In genomic region chr12:24831964-24832427, GRCm38 (mm10) we compare ENCODE assay signal across 7 mouse cellular contexts. TPM values are rescaled to one million over a fixed set of nuclear protein-coding genes. Genes with fewer than 3 reads are reported as not detected.
DNase-seq lines count a peak whose midpoint lies in the region; ATAC-seq lines count a peak whose summit lies in the region.

No protein-coding gene starts in this region.

- intact Hi-C loops in left cerebral cortex, postnatal 14 days (cut with DNase I): loop anchor here (5.0 kb wide), 1 partner anchor 115 kb away; no protein-coding TSS in a partner anchor

- no peaks in the 10 kb centered on the region for H3K27me3 ChIP-seq in embryonic facial prominence, embryonic 10.5 days (replicated peaks; ENCODE audit: low read depth, poor library complexity, severe bottlenecking)
- no peaks in the 10 kb centered on the region for H3K27me3 ChIP-seq in hindbrain, embryonic 14.5 days (ENCODE audit: control insufficient read depth, insufficient read depth, low read length)
- no peaks in the 10 kb centered on the region for H3K27me3 ChIP-seq in midbrain, embryonic 10.5 days (ENCODE audit: low read depth, poor library complexity, severe bottlenecking)

- no peaks in the 10 kb centered on the region for H3K9me3 ChIP-seq in embryonic facial prominence, embryonic 10.5 days
- no peaks in the 10 kb centered on the region for H3K9me3 ChIP-seq in hindbrain, embryonic 14.5 days (ENCODE audit: control insufficient read depth, low read length)
- no peaks in the 10 kb centered on the region for H3K9me3 ChIP-seq in midbrain, embryonic 10.5 days (replicated peaks)

- peak overlapping the region; percentile 95 for H3K4me3 ChIP-seq in embryonic facial prominence, embryonic 10.5 days
- H3K4me3 ChIP-seq in hindbrain, embryonic 14.5 days (replicated peaks; ENCODE audit: low read length): peak overlapping the region; percentile 93
- peak overlapping the region; percentile 83 for H3K4me3 ChIP-seq in midbrain, embryonic 10.5 days

- under 1% methylated on average over 32 of the region's 32 CpGs for WGBS in embryonic facial prominence, embryonic 10.5 days
- under 1% methylated on average over 32 of the region's 32 CpGs for WGBS in hindbrain, embryonic 14.5 days
- WGBS in midbrain, embryonic 10.5 days: under 1% methylated on average over 32 of the region's 32 CpGs

- peak; percentile 12 to 14 for DNase-seq in left cerebral cortex, postnatal 14 days (ENCODE audit: low spot score in 2 of 2)
- DNase-seq in left cerebral cortex, adult 11 months (ENCODE audit: low spot score): no peak
- DNase-seq in Muller cell, postnatal 12 days (ENCODE audit: inconsistent ontology term): peak; percentile 20
- DNase-seq in embryonic facial prominence, embryonic 10.5 days (ENCODE audit: low spot score): no peak
- no peak for DNase-seq in hindbrain, embryonic 14.5 days (ENCODE audit: low spot score)
- DNase-seq in midbrain, embryonic 10.5 days (ENCODE audit: low spot score): no peak

- H3K4me1 ChIP-seq in embryonic facial prominence, embryonic 10.5 days: peaks cover 40% of the 10 kb centered on the region
- peaks cover 45% of the 10 kb centered on the region for H3K4me1 ChIP-seq in hindbrain, embryonic 14.5 days (replicated peaks; ENCODE audit: control insufficient read depth, insufficient read depth, low read length)
- peaks cover 47% of the 10 kb centered on the region for H3K4me1 ChIP-seq in midbrain, embryonic 10.5 days

- H3K27ac ChIP-seq in embryonic facial prominence, embryonic 10.5 days (replicated peaks): peak overlapping the region; percentile 99
- H3K27ac ChIP-seq in hindbrain, embryonic 14.5 days: peak overlapping the region; percentile 97
- H3K27ac ChIP-seq in midbrain, embryonic 10.5 days (replicated peaks): peak overlapping the region; percentile 99

- H3K36me3 ChIP-seq in embryonic facial prominence, embryonic 10.5 days (replicated peaks): no peaks in the 10 kb centered on the region
- H3K36me3 ChIP-seq in hindbrain, embryonic 14.5 days (replicated peaks; ENCODE audit: control insufficient read depth, insufficient read depth): no peaks in the 10 kb centered on the region
- no peaks in the 10 kb centered on the region for H3K36me3 ChIP-seq in midbrain, embryonic 10.5 days

- H3K9ac ChIP-seq in hindbrain, embryonic 14.5 days: peak overlapping the region; percentile 90

- peak overlapping the region; percentile 71 for H3K4me2 ChIP-seq in hindbrain, embryonic 14.5 days (replicated peaks)

- ATAC-seq in hindbrain, embryonic 14.5 days (ENCODE audit: low FRiP score): no peak
- no peak for ATAC-seq in granulocyte monocyte progenitor cell, adult 5-6 weeks (replicated peaks; ENCODE audit: poor library complexity, severe bottlenecking)

RNA-seq across cellular contexts. Expression of gene Mboat2, which starts 1.3 kb away (rescaled TPM):
- 10 to 100 TPM; 60.7 to 68.0 TPM for total RNA-seq in left cerebral cortex, postnatal 14 days (2021)
- 45.0 and 45.7 TPM in 2 replicates for polyA plus RNA-seq in embryonic facial prominence, embryonic 10.5 days (2016; fragmentation: Nextera tagmentation; extraction: Ambion mirVana)
- polyA plus RNA-seq in hindbrain, embryonic 14.5 days (2014; fragmentation: Nextera tagmentation; extraction: Ambion mirVana): 79.2 and 80.1 TPM in 2 replicates
- polyA plus RNA-seq in midbrain, embryonic 10.5 days (2016; fragmentation: Nextera tagmentation; extraction: Ambion mirVana): 49.8 and 56.8 TPM in 2 replicates
- 0.39 and 0.70 TPM in 2 replicates for total RNA-seq in granulocyte monocyte progenitor cell, adult 5-6 weeks (2014; fragmentation: Nextera tagmentation)
- 0.47 and 0.98 TPM in 2 replicates for total RNA-seq in granulocyte monocyte progenitor cell, adult 5-6 weeks (2017)

Comparison
In these comparisons a context has a peak if more than half of its experiments do, and no peak if none do; other contexts are left out.
1. DNase-seq: peak in left cerebral cortex, postnatal 14 days (2 of 2) and Muller cell, postnatal 12 days (single experiment); none in left cerebral cortex, adult 11 months (single experiment), embryonic facial prominence, embryonic 10.5 days (single experiment), hindbrain, embryonic 14.5 days (single experiment) and midbrain, embryonic 10.5 days (single experiment).
2. Peak in every context shown above with its lines, with median percentiles within 50 percentile points of each other: H3K27ac ChIP-seq and H3K4me3 ChIP-seq.